Mouse (Mus musculus) megakaryocyte, embryonic 14.5 days (primary cell): ENCODE measurements at regions not wholly inside any gene's neighbourhood (a gene's known extent, or its start where the extent isn't known, plus 50 kb on each side); places are given as distances from the start of the nearest gene placed in this dataset.

Source experiments
- H3K27me3 ChIP-seq: replicated peaks from 2 replicates; pipeline ENCODE3; 2012; ENCODE audit warnings: inconsistent platforms
- H3K36me3 ChIP-seq: replicated peaks from 2 replicates; pipeline ENCODE3; 2012; ENCODE audit warnings: low read length, inconsistent platforms, mixed read lengths
- H3K4me1 ChIP-seq: 2 replicates; pipeline ENCODE4 v1.6.1; 2012; ENCODE audit warnings: inconsistent platforms
- H3K4me3 ChIP-seq: replicated peaks from 2 replicates; pipeline ENCODE3; 2012; ENCODE audit warnings: moderate library complexity, mild to moderate bottlenecking, inconsistent platforms
- H3K9me3 ChIP-seq: 2 replicates; pipeline ENCODE4 v1.6.1; 2012; ENCODE audit warnings: inconsistent platforms
- FLI1 ChIP-seq: IDR thresholded peaks from 2 replicates; pipeline ENCODE4 v1.6.1; 2012; ENCODE audit warnings: low read length, inconsistent platforms, mixed read lengths
- GATA1 ChIP-seq: IDR thresholded peaks from 3 replicates; pipeline ENCODE4 v1.6.1; 2012; ENCODE audit warnings: mixed read lengths, low read length, inconsistent platforms, borderline replicate concordance

DNA sequence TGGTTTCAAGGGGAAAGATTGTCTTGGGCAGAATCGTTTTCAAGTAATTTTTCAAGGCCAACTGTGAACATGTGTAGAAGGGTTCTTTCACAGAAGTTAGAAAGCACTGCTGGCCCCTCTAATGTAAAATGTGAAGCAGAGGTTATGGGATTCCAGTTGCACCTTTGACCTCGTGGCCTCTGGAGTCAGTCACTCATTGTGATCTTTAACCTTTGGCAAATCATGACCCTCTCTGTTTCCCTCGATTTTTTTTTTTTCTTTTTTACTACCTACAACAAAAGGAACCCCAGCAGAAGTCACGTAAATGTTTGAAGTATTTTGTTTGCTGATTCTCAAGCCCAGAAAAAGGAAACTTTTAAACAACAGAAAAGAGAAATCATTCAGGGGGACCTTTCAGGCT, 234.8 kb upstream of the Gpc5 start:
- Histone ChIP-seq H3K4me3 (no peak overlapping the region), H3K36me3 (no peaks in the 10 kb centered on the region), H3K27me3 (no peaks in the 10 kb centered on the region), H3K9me3 (no peaks in the 10 kb centered on the region), H3K4me1 (peaks cover 27% of the 10 kb centered on the region)
- TF ChIP-seq GATA1 (no peak), FLI1 (no peak)

DNA sequence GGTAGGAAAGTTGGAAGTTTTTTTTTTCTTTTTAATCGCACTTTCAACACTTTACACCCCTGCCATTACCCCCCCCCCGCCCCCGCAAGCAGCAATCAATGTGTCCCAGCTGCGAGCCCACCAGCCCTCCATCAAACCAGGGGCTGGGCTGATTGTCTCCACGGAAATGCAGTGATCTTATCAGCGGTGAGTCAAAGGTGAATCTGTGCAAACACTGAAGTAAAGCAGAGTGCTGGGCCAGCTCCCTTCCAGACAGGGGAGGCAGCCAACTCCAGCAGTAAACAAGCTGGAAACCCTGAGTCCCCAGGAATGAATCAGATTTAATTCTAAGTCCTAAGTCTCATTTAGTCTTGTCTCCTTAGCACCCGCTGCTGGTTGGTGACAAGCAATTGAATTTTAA, 234.3 kb upstream of the Gpc5 start:
- TF ChIP-seq GATA1 (no peak), FLI1 (no peak)
- H3K27me3 ChIP-seq: no peaks in the 10 kb centered on the region
- H3K4me3 ChIP-seq: no peak overlapping the region
- peaks cover 27% of the 10 kb centered on the region for H3K4me1 ChIP-seq
- no peaks in the 10 kb centered on the region for H3K9me3 ChIP-seq
- H3K36me3 ChIP-seq: no peaks in the 10 kb centered on the region

DNA sequence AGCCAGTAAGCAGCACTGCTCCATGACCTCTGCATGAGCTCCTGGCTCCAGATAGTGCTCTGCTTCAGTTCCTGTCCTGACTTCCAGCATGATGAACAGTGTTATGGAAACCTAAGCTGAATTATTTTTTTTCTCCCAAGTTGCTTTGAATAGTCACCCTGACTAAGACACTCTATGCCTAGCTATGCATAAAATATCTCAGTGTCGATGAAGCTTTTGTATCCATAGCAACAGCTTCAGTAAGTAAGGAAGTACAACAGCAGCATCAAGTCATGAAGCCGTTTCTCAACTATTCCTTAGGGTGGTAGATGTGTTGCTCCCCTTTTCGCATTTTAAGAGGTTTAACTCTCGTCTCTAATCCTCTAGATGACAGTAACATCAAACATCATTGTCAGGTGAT, 228.4 kb upstream of the Gpc5 start:
- no peaks in the 10 kb centered on the region for H3K27me3 ChIP-seq
- no peak overlapping the region for H3K4me3 ChIP-seq
- H3K4me1 ChIP-seq: peaks cover 39% of the 10 kb centered on the region
- no peaks in the 10 kb centered on the region for H3K36me3 ChIP-seq
- no peaks in the 10 kb centered on the region for H3K9me3 ChIP-seq
- no peak for TF ChIP-seq FLI1
- TF ChIP-seq GATA1: no peak

DNA sequence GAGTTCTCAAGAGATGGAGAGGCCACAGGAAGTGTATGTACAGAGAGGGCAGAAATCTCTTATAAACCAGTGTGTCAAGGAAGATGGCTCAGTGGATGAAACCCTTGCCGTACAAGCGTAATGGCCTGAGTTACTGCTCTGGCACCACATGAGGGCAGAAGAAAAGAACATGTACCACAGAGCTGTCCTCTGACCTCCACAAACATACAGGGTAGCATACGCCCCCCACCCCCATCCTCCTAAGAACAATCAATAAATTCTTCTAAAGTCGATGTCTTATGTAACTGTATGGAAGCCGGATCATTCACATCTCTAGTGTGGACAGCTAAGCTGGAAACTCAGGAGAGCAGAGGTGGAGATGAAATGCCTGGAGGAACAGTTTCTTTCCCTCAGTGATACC, 227.9 kb upstream of the Gpc5 start:
- no peak for TF ChIP-seq GATA1
- no peak for TF ChIP-seq FLI1
- Histone ChIP-seq H3K4me1 (peaks cover 44% of the 10 kb centered on the region), H3K9me3 (no peaks in the 10 kb centered on the region), H3K27me3 (no peaks in the 10 kb centered on the region), H3K36me3 (no peaks in the 10 kb centered on the region), H3K4me3 (no peak overlapping the region)

DNA sequence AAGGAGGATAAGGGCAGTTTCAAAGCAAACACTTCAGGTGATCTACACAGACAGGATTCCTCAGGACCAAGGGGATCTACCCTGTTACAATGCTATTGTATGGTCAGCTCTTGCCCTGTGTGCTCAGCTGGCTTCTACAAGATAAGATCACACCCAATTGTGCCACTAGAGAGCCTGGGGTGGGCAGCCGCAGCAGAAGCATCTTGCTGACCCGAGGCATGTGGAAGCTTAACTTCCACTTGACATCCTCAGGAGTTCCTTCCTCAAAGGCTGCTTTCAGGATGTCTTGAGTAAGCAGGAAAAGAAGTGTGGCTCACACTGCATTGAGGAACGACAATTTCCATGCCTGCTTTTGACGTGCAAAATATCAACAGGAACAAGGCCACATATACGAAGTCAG, 222.8 kb upstream of the Gpc5 start:
- H3K4me3 ChIP-seq: peak overlapping the region; percentile 59
- no peaks in the 10 kb centered on the region for H3K27me3 ChIP-seq
- H3K4me1 ChIP-seq: peaks cover 28% of the 10 kb centered on the region
- H3K9me3 ChIP-seq: no peaks in the 10 kb centered on the region
- TF ChIP-seq GATA1: no peak
- no peak for TF ChIP-seq FLI1
- H3K36me3 ChIP-seq: no peaks in the 10 kb centered on the region

DNA sequence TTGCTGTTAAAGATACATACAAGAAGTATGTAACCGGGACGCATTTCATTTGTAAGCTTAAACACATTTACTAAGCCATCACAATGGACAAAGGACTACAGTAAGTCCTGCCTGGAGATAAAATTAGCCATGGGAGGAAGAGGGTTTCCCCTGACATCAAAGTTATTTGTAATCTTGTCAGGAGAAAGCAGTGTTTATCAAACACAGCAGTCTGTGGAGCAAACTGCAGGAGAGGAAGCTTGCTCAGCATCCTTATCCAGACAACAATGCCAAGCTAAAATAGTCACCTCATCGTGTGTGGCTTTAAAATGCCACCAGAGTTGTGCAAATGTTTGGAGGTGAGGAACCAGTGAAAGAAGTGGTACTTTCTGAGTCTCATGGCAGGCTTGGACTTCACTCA, 216.9 kb upstream of the Gpc5 start:
- no peaks in the 10 kb centered on the region for H3K27me3 ChIP-seq

DNA sequence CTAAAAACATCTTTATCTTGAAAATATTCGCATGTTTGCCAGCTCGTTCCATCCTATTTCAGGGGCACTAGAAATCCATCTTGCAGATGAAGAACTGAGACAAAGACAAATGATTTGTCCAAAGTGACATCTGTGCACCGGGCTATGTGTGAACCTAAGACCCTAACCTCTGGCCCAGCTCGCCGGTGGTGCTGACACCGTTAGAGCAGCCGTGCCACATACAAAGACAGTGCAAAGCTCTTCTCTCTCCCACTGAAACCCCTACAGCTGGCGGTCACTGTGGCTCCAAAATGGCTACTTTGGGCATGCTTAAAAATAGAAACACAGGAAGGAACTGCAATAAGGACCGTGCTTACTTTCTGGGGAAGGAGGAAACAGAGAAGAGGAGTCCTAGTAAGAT, 215.6 kb upstream of the Gpc5 start:
- no peaks in the 10 kb centered on the region for H3K9me3 ChIP-seq
- no peaks in the 10 kb centered on the region for H3K27me3 ChIP-seq
- H3K4me1 ChIP-seq: peaks cover 52% of the 10 kb centered on the region
- H3K36me3 ChIP-seq: no peaks in the 10 kb centered on the region
- H3K4me3 ChIP-seq: no peak overlapping the region
- TF ChIP-seq FLI1 (no peak), GATA1 (no peak)

More for the DNA sequence above, 216.9 kb upstream of the Gpc5 start:
- Histone ChIP-seq H3K9me3 (no peaks in the 10 kb centered on the region), H3K4me1 (peaks cover 48% of the 10 kb centered on the region), H3K36me3 (no peaks in the 10 kb centered on the region), H3K4me3 (peak overlapping the region; percentile 31)
- no peak for TF ChIP-seq GATA1
- no peak for TF ChIP-seq FLI1

DNA sequence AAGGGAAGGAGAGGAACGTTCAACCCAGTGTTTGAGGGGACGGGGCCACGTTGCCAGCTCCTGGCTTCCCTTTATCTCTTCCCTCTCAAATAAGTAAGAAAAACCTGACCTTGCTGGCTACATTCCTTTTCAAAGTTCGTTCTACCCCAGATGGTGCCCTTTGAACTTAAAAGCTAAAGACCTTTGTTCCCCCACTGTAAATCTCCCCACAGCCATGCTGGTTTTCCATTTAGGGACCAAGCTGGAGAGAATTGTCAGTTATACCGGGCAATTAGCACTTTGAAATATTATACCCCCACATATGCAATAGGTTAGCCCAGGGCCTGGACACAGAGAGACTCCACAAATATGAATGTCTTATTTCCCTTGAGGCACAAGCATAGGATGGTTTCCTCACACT, 214.5 kb upstream of the Gpc5 start:
- no peak for TF ChIP-seq GATA1
- TF ChIP-seq FLI1: no peak
- Histone ChIP-seq H3K4me3 (no peak overlapping the region), H3K27me3 (no peaks in the 10 kb centered on the region), H3K9me3 (no peaks in the 10 kb centered on the region), H3K4me1 (peaks cover 58% of the 10 kb centered on the region), H3K36me3 (no peaks in the 10 kb centered on the region)

DNA sequence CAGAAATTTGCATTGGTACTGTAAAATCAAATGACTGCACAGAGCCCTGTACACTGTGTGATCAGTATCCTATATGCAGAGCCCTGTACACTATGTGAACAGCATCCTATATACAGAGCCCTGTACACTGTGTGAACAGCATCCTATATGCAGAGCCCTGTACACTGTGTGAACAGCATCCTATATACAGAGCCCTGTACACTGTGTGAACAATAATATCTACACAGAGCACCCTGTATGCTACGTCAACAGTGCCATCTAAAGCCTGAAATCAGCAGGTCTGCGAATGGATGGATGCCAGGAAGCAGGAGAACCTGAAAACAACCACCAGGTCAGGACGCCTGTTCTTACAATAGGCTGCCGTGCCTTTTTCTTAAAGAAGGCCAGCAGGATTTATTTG, 211.7 kb upstream of the Gpc5 start:
- Histone ChIP-seq H3K27me3 (no peaks in the 10 kb centered on the region), H3K9me3 (no peaks in the 10 kb centered on the region), H3K36me3 (no peaks in the 10 kb centered on the region), H3K4me1 (peaks cover 48% of the 10 kb centered on the region), H3K4me3 (no peak overlapping the region)
- TF ChIP-seq GATA1 (no peak), FLI1 (no peak)

DNA sequence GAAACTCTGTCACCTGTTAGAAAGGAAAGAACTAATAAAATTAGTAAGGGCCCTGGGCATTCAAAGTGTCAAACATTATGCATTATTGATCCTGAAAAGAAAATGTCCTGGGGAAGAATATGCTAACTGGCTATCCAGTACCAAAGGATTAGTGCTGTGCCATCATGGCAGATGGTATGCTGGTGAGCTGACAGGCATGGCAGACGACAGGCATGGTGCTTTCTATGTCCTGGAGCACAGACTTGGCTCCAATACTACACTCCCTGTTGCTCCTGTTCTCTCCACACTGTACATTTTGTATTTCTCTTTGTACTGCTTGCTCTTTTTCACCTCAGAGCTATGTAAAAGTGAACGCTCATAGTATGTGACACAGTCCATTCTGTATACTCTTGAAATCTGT, 187.9 kb upstream of the Gpc5 start:
- Histone ChIP-seq H3K4me1 (no peaks in the 10 kb centered on the region), H3K9me3 (peaks cover 3% of the 10 kb centered on the region), H3K27me3 (no peaks in the 10 kb centered on the region), H3K4me3 (no peak overlapping the region), H3K36me3 (no peaks in the 10 kb centered on the region)
- no peak for TF ChIP-seq GATA1

DNA sequence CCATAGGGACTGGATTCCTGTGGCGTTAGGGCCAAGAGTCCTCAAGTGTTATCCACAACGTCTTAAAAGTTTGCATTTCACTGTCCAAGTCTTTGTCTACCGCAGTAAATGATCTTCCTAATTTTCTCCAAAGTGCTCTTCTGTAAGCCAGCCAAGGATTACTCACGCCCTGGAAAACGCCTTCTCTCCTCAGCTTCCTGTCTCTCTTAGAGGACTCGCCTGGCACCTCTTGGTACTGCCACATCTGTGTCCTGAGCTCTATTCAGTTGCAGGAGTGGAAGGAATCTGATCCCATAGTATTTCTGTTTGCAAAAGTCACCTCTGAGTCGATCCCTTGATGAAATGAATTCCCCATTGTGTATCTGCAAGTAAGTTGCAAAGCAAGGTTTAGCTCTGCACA, 179.7 kb upstream of the Gpc5 start:
- no peak for TF ChIP-seq GATA1
- Histone ChIP-seq H3K27me3 (no peaks in the 10 kb centered on the region), H3K4me3 (no peak overlapping the region), H3K9me3 (no peaks in the 10 kb centered on the region), H3K36me3 (no peaks in the 10 kb centered on the region), H3K4me1 (peaks cover 5% of the 10 kb centered on the region; the same call in 1 of the 2 replicates)

DNA sequence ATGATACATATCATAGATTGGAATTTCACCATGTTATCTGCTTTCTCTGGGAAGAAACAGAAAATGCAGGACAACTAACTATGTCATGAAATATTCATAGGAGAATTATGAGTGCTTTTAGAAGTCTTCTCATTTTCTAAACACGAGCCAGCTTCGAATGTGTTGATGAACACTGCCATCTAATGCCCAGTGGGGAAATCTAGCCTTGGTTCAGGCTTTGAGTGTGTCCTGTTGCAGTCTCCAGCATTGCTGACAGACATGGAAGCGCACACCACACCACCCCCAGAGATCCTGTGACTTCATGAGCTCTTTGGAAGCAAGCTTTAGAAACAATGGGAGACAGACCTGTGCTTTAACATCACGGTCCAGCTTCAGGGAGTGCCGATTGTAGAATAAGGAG, 178.8 kb upstream of the Gpc5 start:
- Histone ChIP-seq H3K9me3 (no peaks in the 10 kb centered on the region), H3K36me3 (no peaks in the 10 kb centered on the region), H3K4me3 (no peak overlapping the region), H3K4me1 (peaks cover 5% of the 10 kb centered on the region; the same call in 1 of the 2 replicates), H3K27me3 (no peaks in the 10 kb centered on the region)
- TF ChIP-seq GATA1 (no peak), FLI1 (no peak)
